Mouse (Mus musculus): ENCODE results near the gene Bach2. TPM values are rescaled to one million over a fixed set of nuclear protein-coding genes. Genes with fewer than 3 reads are reported as not detected.

The Bach2 gene
- total RNA-seq, 1 experiment from 2014 or later = 8.9 TPM

GRCm38 (mm10) chr4:32535626-32536025 lies 297.0 kb downstream of the Bach2 start:
- no peak for ATAC-seq (replicated peaks; ENCODE audit: low read depth, poor library complexity, severe bottlenecking)

DNA sequence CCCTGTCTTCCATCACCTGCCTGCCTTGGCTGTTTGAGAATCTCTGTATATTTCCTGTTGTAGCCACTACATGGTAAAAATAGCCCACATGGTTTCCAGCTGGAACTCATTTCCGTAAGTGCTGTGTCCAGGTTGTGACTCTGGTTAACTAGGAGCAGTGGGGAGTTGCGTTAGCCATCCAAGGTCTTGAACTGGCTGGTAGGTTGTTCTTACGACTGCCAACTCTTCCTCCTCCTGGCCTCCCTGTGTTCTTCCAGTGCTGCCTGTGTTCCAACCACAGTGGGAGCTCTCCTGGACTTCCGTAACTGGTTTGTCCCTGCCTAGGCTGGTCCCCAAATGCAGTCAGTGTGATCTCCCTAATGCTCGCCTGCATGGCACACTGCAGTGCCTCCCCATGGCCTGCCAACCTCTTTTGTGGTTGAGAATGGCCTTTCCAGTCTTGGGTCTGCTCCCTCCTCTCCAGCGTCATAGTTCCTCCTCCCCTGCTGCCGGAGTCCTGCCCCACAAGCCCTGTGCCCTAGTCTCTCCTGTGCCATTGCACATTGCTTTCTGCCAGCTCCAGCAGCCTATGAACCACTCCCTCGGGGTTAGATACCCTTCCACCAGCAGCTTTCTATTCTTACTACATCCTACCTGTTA lies 298.4 kb downstream of the Bach2 start:
- peak; percentile 68 for ATAC-seq (replicated peaks; ENCODE audit: low read depth, poor library complexity, severe bottlenecking)

GRCm38 (mm10) chr4:32538088-32538487 lies 299.5 kb downstream of the Bach2 start:
- ATAC-seq (replicated peaks; ENCODE audit: low read depth, poor library complexity, severe bottlenecking) = peak; percentile 81

DNA sequence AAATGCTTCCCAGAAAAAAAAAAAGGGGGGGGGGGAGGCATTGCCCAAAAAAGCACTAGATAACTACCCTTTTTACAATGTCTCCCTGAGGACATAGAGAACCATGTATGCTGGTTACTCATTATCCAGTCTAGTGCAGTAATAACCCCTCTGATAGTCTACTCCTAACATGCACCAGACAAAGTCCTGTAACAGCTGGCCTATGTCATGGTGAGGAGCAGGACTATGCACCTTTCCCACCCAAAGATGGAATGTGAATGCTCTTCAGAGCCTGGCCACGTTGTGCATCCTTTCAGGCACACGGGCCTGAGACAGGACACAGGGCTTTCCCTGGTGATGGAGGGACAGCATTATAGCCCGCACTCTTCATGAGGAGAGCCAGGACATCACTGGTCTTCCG lies 299.9 kb downstream of the Bach2 start:
- ATAC-seq (replicated peaks; ENCODE audit: low read depth, poor library complexity, severe bottlenecking) = no peak

DNA sequence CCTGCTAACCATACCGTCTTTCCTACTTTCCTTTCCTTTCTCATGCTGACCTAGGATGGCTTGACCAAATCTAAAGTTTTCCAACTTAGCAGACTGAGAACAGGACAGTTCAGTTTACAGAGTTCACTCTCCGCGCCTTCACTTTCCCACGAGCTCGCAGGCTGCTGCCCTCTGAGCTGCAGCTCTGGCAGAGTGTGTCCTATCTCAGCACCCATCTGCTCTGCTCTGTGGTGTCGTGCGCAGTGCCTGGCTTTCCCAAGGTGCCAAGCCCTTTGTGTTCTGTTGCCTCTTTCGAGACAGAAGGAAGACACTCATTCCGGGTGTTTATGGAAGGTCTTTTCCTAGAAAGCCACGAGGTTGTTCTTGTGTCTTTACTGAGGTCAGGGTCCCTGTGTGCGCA lies 300.4 kb downstream of the Bach2 start:
- ATAC-seq (replicated peaks; ENCODE audit: low read depth, poor library complexity, severe bottlenecking) = no peak

- ATAC-seq (replicated peaks; ENCODE audit: low read depth, poor library complexity, severe bottlenecking) = no peak
Measured at GRCm38 (mm10) chr4:32544821-32545545, 306.4 kb downstream of the Bach2 start.

GRCm38 (mm10) chr4:32545548-32545947 lies 306.9 kb downstream of the Bach2 start:
- ATAC-seq (replicated peaks; ENCODE audit: low read depth, poor library complexity, severe bottlenecking) = peak; percentile 65

- no peak for ATAC-seq (replicated peaks; ENCODE audit: low read depth, poor library complexity, severe bottlenecking)
Measured at GRCm38 (mm10) chr4:32549150-32549549, 310.5 kb downstream of the Bach2 start.

- 0 out of 2 replicates have a peak, but pooled peaks have one; percentile 50 for ATAC-seq (replicated peaks; ENCODE audit: low read depth, poor library complexity, severe bottlenecking)
Measured at GRCm38 (mm10) chr4:32551337-32551736, 312.7 kb downstream of the Bach2 start.

DNA sequence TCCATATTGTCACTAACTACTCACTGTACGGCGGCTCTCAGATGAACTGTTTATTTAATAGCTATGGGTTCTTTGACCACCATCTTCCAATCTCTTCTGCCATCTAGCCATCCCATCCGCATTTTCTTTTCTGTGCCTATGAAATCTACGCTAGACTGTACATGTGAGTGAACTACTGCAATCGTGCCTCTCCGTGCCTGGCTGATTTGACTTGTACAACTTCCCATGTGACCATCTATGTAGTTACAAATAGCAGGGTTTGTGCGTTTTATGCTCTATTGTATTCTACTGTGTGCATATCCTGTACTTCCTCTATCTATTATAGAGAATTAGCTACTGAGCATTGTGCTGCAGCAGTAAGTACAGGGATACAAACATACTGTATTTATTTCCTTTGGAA lies 316.9 kb downstream of the Bach2 start:
- no peak for ATAC-seq (replicated peaks; ENCODE audit: low read depth, poor library complexity, severe bottlenecking)

- no peak for ATAC-seq (replicated peaks; ENCODE audit: low read depth, poor library complexity, severe bottlenecking)
Measured at GRCm38 (mm10) chr4:32560246-32560645, 321.6 kb downstream of the Bach2 start.

GRCm38 (mm10) chr4:32560724-32561554 lies 322.3 kb downstream of the Bach2 start:
- ATAC-seq (replicated peaks; ENCODE audit: low read depth, poor library complexity, severe bottlenecking) = no peak

DNA sequence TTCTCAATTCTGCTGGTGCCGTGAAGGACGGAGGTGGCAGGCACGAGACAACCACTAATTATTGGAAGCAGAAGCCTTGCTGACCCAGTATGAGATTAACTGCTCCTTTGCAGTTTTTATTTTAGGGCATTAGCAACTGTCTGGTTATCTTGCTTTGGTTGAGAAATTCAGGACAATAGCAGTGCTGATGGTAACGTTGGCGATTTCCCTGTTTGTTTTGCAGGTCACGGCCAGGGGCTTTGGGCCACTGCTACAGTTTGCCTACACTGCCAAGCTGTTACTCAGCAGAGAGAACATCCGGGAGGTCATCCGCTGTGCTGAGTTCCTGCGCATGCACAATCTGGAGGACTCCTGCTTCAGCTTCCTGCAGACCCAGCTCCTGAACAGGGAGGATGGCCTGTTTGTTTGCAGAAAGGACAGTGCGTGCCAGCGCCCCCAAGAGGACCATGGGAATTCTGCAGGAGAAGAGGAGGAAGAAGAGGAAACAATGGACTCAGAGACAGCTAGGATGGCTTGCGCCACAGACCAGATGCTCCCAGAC lies 323.0 kb downstream of the Bach2 start:
- no peak for ATAC-seq (replicated peaks; ENCODE audit: low read depth, poor library complexity, severe bottlenecking)

- no peak for ATAC-seq (replicated peaks; ENCODE audit: low read depth, poor library complexity, severe bottlenecking)
Measured at GRCm38 (mm10) chr4:32562319-32563115, 323.9 kb downstream of the Bach2 start.

GRCm38 (mm10) chr4:32564416-32564815 lies 325.8 kb downstream of the Bach2 start:
- no peak for ATAC-seq (replicated peaks; ENCODE audit: low read depth, poor library complexity, severe bottlenecking)

DNA sequence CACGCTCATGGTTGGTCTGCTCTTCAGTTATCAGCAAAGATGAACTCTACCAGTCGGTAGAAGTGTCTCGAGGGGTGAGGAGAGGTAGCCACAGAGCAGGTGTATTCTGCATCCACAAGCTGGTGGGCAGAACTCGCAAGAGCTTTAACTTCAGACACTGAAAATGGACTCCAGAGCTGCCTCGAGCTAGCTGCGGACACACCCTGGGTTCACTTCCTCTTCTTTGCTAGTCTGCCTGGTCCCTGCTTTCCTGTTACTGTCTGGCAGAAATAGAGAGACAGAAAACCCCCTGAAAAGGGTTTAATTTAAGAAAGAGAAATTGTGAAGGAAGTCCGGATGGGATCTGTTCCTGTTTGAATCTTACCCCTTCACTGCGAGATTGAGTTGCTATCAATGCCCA lies 326.3 kb downstream of the Bach2 start:
- ATAC-seq (replicated peaks; ENCODE audit: low read depth, poor library complexity, severe bottlenecking) = peak; percentile 83

DNA sequence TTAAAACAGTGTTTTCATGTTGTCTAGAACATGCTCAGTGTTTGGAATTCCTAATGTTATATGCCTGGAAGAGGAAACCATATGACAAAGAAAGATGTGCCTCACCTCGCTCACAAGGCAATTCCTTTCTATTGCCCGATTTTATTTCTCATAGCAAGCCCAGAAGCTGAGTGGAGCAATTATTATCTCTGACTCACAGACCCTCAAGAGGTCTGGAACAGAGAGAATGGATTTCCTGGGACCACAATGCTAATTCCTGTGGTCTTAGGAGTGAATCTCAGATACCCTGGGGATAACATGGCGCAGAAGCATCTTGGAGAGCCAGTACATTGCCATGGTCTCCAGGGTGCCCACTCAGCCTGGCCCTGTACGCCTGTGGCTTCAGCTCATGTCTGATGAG lies 330.4 kb downstream of the Bach2 start:
- no peak for ATAC-seq (replicated peaks; ENCODE audit: low read depth, poor library complexity, severe bottlenecking)

GRCm38 (mm10) chr4:32569995-32570938 lies 331.7 kb downstream of the Bach2 start:
- peak; percentile 39 for ATAC-seq (replicated peaks; ENCODE audit: low read depth, poor library complexity, severe bottlenecking)

DNA sequence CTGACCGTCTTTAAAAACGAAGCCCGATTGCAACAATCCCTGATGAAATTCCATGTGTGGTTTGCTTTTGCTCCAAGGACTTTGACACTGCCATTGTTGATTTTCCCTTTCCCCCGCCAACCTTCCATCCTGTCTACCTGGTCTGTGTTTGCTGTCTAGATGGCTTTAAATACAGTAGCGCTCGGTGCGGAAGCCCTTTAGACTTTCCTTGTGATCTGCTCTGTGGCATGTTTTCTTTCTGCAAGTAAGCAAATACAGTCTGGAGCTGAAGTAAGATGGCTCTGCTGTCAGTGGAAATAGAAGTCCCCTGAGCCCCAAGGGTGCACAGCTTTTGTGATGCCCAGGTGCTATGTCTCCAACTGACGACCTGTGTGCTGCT lies 332.3 kb downstream of the Bach2 start:
- ATAC-seq (replicated peaks; ENCODE audit: low read depth, poor library complexity, severe bottlenecking) = no peak
